Mouse (Mus musculus) MEL (cell line): ENCODE results near the gene Sf1. TPM values are rescaled to one million over a fixed set of nuclear protein-coding genes. Genes with fewer than 3 reads are reported as not detected.
A peak's percentile ranks its signal among the peaks of the same experiment; 100 is the strongest.

Experiments used
- DNase-seq: peaks from one replicate; pipeline ENCODE4 v3.0.0; 2011; ENCODE audit warnings: low read depth, low spot score
- H3K27ac ChIP-seq: 2 replicates; pipeline ENCODE4 v1.5.1; 2012; ENCODE audit warnings: low read depth, mild to moderate bottlenecking, control low read depth, low read length, moderate library complexity; ENCODE audit not compliant: control insufficient read depth
- H3K27me3 ChIP-seq, 2 experiments: fragments of 150-350 bp in 1 of 2; sonication (generic) in 1 of 2; 2 replicates each; pipeline ENCODE4 v1.6.1; 2012; ENCODE audit warnings: low read length in 2 of 2, mild to moderate bottlenecking in 2 of 2, improper control_type of control experiment in 1 of 2, moderate library complexity in 1 of 2; ENCODE audit not compliant: insufficient read depth in 2 of 2, control insufficient read depth in 1 of 2
- H3K36me3 ChIP-seq, 2 experiments: 2 replicates each; pipeline ENCODE4 v1.6.1; 2012 to 2014; ENCODE audit warnings: low read length in 2 of 2, improper control_type of control experiment in 1 of 2, inconsistent platforms in 1 of 2, mild to moderate bottlenecking in 1 of 2; ENCODE audit not compliant: insufficient read depth in 2 of 2, control insufficient read depth in 1 of 2
- H3K4me1 ChIP-seq, 2 experiments: fragments of 150-350 bp in 1 of 2; sonication (generic) in 1 of 2; 2 replicates each; pipeline ENCODE4 v1.6.1; 2012; ENCODE audit warnings: low read length in 2 of 2, improper control_type of control experiment in 1 of 2, mild to moderate bottlenecking in 1 of 2; ENCODE audit not compliant: insufficient read depth in 2 of 2, control insufficient read depth in 1 of 2
- H3K4me3 ChIP-seq, 2 experiments: fragments of 150-350 bp in 1 of 2; sonication (generic) in 1 of 2; 2 replicates each; pipeline ENCODE4 v1.5.1; 2012; ENCODE audit warnings: low read depth in 2 of 2, low read length in 2 of 2, mild to moderate bottlenecking in 2 of 2, moderate library complexity in 2 of 2, control low read depth in 1 of 2, improper control_type of control experiment in 1 of 2; ENCODE audit not compliant: control insufficient read depth in 1 of 2, insufficient read depth in 1 of 2
- H3K79me2 ChIP-seq: 2 replicates; pipeline ENCODE4 v1.6.1; 2012; ENCODE audit warnings: mild to moderate bottlenecking, low read length, moderate library complexity; ENCODE audit not compliant: control insufficient read depth, poor library complexity, insufficient read depth
- H3K9ac ChIP-seq: 2 replicates; pipeline ENCODE4 v1.6.1; 2012; ENCODE audit warnings: low read depth, mild to moderate bottlenecking, control low read depth, low read length, moderate library complexity; ENCODE audit not compliant: control insufficient read depth, poor library complexity, severe bottlenecking
- H3K9me3 ChIP-seq: fragments of 150-350 bp; sonication (generic); replicated peaks from 2 replicates; pipeline ENCODE4 v1.6.1; 2012; ENCODE audit warnings: mild to moderate bottlenecking, low read length, improper control_type of control experiment, moderate library complexity; ENCODE audit not compliant: insufficient read depth
- CTCF ChIP-seq, 3 experiments: IDR thresholded peaks in 2 of 3; conservative IDR thresholded peaks in 1 of 3; 2 replicates each; pipeline ENCODE4 v1.5.1; 2011 to 2012; ENCODE audit warnings: low read length in 3 of 3, low read depth in 2 of 3, mild to moderate bottlenecking in 2 of 3, improper control_type of control experiment in 1 of 3, inconsistent platforms in 1 of 3, mixed read lengths in 1 of 3, moderate library complexity in 1 of 3; ENCODE audit not compliant: control insufficient read depth in 1 of 3, insufficient read depth in 1 of 3, poor library complexity in 1 of 3, severe bottlenecking in 1 of 3
- E2F4 ChIP-seq: IDR thresholded peaks from 2 replicates; pipeline ENCODE4 v1.6.1; 2011; ENCODE audit warnings: low read depth, low read length, improper control_type of control experiment, borderline replicate concordance
- EP300 ChIP-seq, 2 experiments: IDR thresholded peaks; 2 replicates each; pipeline ENCODE4 v1.6.1; 2011; ENCODE audit warnings: improper control_type of control experiment in 2 of 2, low read length in 2 of 2, low read depth in 1 of 2, mild to moderate bottlenecking in 1 of 2
- ETS1 ChIP-seq: IDR thresholded peaks from 2 replicates; pipeline ENCODE4 v1.6.1; 2012; ENCODE audit warnings: low read depth, mild to moderate bottlenecking, inconsistent platforms, low read length, improper control_type of control experiment, moderate library complexity
- MAX ChIP-seq: IDR thresholded peaks from 2 replicates; pipeline ENCODE4 v1.6.1; 2011; ENCODE audit warnings: low read length, improper control_type of control experiment
- MYC ChIP-seq: IDR thresholded peaks from 2 replicates; pipeline ENCODE4 v1.6.1; 2011; ENCODE audit warnings: low read depth, mild to moderate bottlenecking, low read length, improper control_type of control experiment, moderate library complexity
- POLR2A ChIP-seq, 2 experiments: IDR thresholded peaks; 2 replicates each; pipeline ENCODE4 v1.6.1; 2011 to 2012; ENCODE audit warnings: low read length in 2 of 2, mild to moderate bottlenecking in 2 of 2, control low read depth in 1 of 2, improper control_type of control experiment in 1 of 2, low read depth in 1 of 2, moderate library complexity in 1 of 2; ENCODE audit not compliant: control insufficient read depth in 1 of 2, insufficient read depth in 1 of 2, poor library complexity in 1 of 2
- RCOR1 ChIP-seq: IDR thresholded peaks from 2 replicates; pipeline ENCODE4 v1.6.1; 2012; ENCODE audit warnings: low read depth, mild to moderate bottlenecking, inconsistent platforms, low read length, improper control_type of control experiment
- SIN3A ChIP-seq: IDR thresholded peaks from 2 replicates; pipeline ENCODE4 v1.6.1; 2012; ENCODE audit warnings: low read length, improper control_type of control experiment, inconsistent platforms
- SMC3 ChIP-seq: IDR thresholded peaks from 2 replicates; pipeline ENCODE4 v1.6.1; 2011; ENCODE audit warnings: low read depth, low read length, improper control_type of control experiment
- TAL1 ChIP-seq: IDR thresholded peaks from 2 replicates; pipeline ENCODE4 v1.6.1; 2012; ENCODE audit warnings: mild to moderate bottlenecking, inconsistent platforms, low read length, moderate library complexity, mixed read lengths
- TCF12 ChIP-seq: IDR thresholded peaks from 2 replicates; pipeline ENCODE4 v1.6.1; 2014; ENCODE audit warnings: low read depth, mild to moderate bottlenecking, inconsistent platforms, low read length, improper control_type of control experiment, moderate library complexity
- polyA plus RNA-seq, 2 experiments: library from polyadenylated mRNA; stranded (reverse) in 1 of 2; unstranded in 1 of 2; fragments of >175 nt in 1 of 2; fragments of >200 nt in 1 of 2; gene quantifications; 2 replicates each; pipeline versions ENCODE4 v1.2.1 to v1.2.4; 2012; ENCODE audit warnings: low replicate concordance in 2 of 2, low read depth in 1 of 2; ENCODE audit not compliant: insufficient read length in 2 of 2, insufficient read depth in 1 of 2, missing spikeins in 1 of 2
- total RNA-seq: library from RNA; depleted of rRNA; stranded (reverse); fragments of 300-350 nt; gene quantifications from 2 replicates; pipeline ENCODE4 v1.2.3, GENCODE M21; 2012

Gene Sf1
- total and polyA plus RNA-seq, 3 experiments: 65.7 to 245 (median 211) TPM

DNA sequence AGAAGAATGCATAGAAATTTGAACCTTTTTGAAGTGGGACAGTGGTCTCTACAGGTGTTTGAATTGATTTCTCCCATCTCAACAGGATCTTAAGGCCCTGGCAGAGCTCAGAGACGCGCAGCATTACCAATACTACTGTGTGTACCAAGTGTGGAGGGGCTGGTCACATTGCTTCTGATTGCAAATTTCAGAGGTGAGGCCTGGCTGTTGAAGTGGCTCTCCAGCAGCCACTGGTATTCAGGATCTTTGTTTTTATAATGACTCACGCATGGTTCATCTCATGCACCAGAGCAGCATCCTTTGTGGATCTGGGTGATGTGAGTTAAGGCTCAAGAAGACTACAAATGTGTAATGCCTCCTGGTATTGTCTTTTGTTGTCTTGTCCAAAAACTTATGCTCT, 8.9 kb downstream of the Sf1 start:
- peaks cover 15 to 20% of the 10 kb centered on the region in 2 experiments for H3K4me1 ChIP-seq
- no peak overlapping the region for H3K27ac ChIP-seq
- no peak for DNase-seq
- peaks cover 17% of the 10 kb centered on the region for H3K79me2 ChIP-seq
- no peak overlapping the region for H3K4me3 ChIP-seq
- peaks cover 43 to 53% of the 10 kb centered on the region in 2 experiments for H3K36me3 ChIP-seq
- no peak for TF ChIP-seq POLR2A (IDR thresholded peaks at IDR 0.05; ENCODE audit: control insufficient read depth in 1 of 2, insufficient read depth in 1 of 2, low read depth in 1 of 2, low read length in 2 of 2, poor library complexity in 1 of 2)
- no peak for TF ChIP-seq SMC3
- TF ChIP-seq E2F4: no peak
- no peak for TF ChIP-seq TAL1
- no peak for TF ChIP-seq MAX
- no peaks in the 10 kb centered on the region for H3K27me3 ChIP-seq
- no peak overlapping the region for H3K9ac ChIP-seq
- H3K9me3 ChIP-seq: no peaks in the 10 kb centered on the region

- DNase-seq: peak; percentile 74
- TF ChIP-seq TCF12: no peak
- TF ChIP-seq CTCF (IDR thresholded peaks at IDR 0.05 in 2 of 3, conservative IDR thresholded peaks at IDR 0.05 in 1 of 3; ENCODE audit: control insufficient read depth in 1 of 3, insufficient read depth in 1 of 3, low read depth in 2 of 3, low read length in 3 of 3, poor library complexity in 1 of 3, severe bottlenecking in 1 of 3): peak; percentile 63 to 90 (median 79)
- TF ChIP-seq, all 39 proteins: peak for 1
- Histone ChIP-seq H3K9ac (no peak overlapping the region), H3K4me3 (no peak overlapping the region), H3K27ac (no peak overlapping the region), H3K27me3 (no peaks in the 10 kb centered on the region), H3K9me3 (no peaks in the 10 kb centered on the region), H3K36me3 (peaks cover 30 to 44% of the 10 kb centered on the region in 2 experiments), H3K79me2 (peaks cover 10% of the 10 kb centered on the region), H3K4me1 (peaks cover 13 to 15% of the 10 kb centered on the region in 2 experiments)
Measured at GRCm38 (mm10) chr19:6373539-6374400, 10.3 kb downstream of the Sf1 start.

DNA sequence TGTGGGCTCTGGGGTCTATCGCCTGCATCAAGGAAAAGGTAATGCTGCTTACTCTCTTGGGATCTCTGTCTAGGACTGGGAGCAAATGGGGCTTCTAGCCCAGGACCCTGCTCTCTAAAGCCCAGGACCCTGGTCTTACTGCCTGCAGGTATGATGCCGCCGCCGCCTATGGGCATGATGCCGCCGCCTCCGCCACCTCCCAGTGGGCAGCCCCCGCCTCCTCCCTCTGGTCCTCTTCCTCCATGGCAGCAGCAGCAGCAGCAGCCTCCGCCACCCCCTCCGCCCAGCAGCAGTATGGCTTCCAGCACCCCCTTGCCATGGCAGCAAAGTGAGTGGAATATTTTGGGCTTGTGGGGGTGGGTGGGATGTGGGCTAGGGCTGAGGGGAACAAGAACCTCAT, 11.1 kb downstream of the Sf1 start:
- Histone ChIP-seq H3K9me3 (no peaks in the 10 kb centered on the region), H3K36me3 (peaks cover 23 to 37% of the 10 kb centered on the region in 2 experiments), H3K4me3 (no peak overlapping the region), H3K27me3 (no peaks in the 10 kb centered on the region), H3K9ac (no peak overlapping the region), H3K79me2 (peaks cover 10% of the 10 kb centered on the region), H3K4me1 (peaks cover 9% of the 10 kb centered on the region in 2 experiments), H3K27ac (no peak overlapping the region)
- no peak for DNase-seq
- TF ChIP-seq RCOR1 (no peak), EP300 (IDR thresholded peaks at IDR 0.05; ENCODE audit: low read depth in 1 of 2, low read length in 2 of 2) (no peak), E2F4 (no peak), MYC (no peak), ETS1 (no peak), SIN3A (no peak)
- TF ChIP-seq, all 39 proteins: peak for 0
